Mouse (Mus musculus) layer of hippocampus, adult 2 months (tissue): ENCODE results near the gene Stx16. TPM values are rescaled to one million over a fixed set of nuclear protein-coding genes. Genes with fewer than 3 reads are reported as not detected.

Experiments used
- DNase-seq, 2 experiments: peaks; one replicate each; pipeline ENCODE4 v3.0.0; 2022; ENCODE audit warnings: low spot score in 2 of 2
- H3K27ac ChIP-seq: fragments of 200-600 bp; 2 replicates; pipeline ENCODE4 v1.8.1; 2022
- H3K4me3 ChIP-seq: fragments of 200-600 bp; 2 replicates; pipeline ENCODE4 v1.8.1; 2022; ENCODE audit warnings: mild to moderate bottlenecking
- CTCF ChIP-seq: fragments of 200-600 bp; conservative IDR thresholded peaks from 2 replicates; pipeline ENCODE4 v1.8.1; 2022; ENCODE audit warnings: antibody characterized with exemption, mild to moderate bottlenecking, moderate library complexity
- total RNA-seq, 2 experiments: library from RNA; stranded (reverse); gene quantifications; 2 replicates each; pipeline ENCODE4 v1.2.3; 2021

The Stx16 gene
- total RNA-seq, 2 experiments from 2014 or later: 72.6 to 75.1 TPM

GRCm38 (mm10) chr2:174121411-174121947 lies 45.4 kb downstream of the Stx16 start:
- no peak for TF ChIP-seq CTCF
- Histone ChIP-seq H3K27ac (no peak overlapping the region), H3K4me3 (no peak overlapping the region)
- no peak for DNase-seq

GRCm38 (mm10) chr2:174122331-174122730 lies 46.2 kb downstream of the Stx16 start:
- no peak overlapping the region for H3K27ac ChIP-seq
- no peak for DNase-seq
- no peak for TF ChIP-seq CTCF
- no peak overlapping the region for H3K4me3 ChIP-seq

GRCm38 (mm10) chr2:174123731-174124130 lies 47.6 kb downstream of the Stx16 start:
- DNase-seq: no peak
- no peak overlapping the region for H3K4me3 ChIP-seq
- no peak overlapping the region for H3K27ac ChIP-seq
- no peak for TF ChIP-seq CTCF

GRCm38 (mm10) chr2:174126522-174127375 lies 50.6 kb downstream of the Stx16 start:
- Histone ChIP-seq H3K27ac (no peak overlapping the region), H3K4me3 (peak overlapping the region; percentile 29; the same call in 1 of the 2 replicates)
- peak; percentile 53 to 70 for DNase-seq
- no peak for TF ChIP-seq CTCF

GRCm38 (mm10) chr2:174127376-174127713 lies 51.2 kb downstream of the Stx16 start:
- no peak overlapping the region; the same call in 1 of the 2 replicates for H3K4me3 ChIP-seq
- no peak for TF ChIP-seq CTCF
- no peak for DNase-seq
- no peak overlapping the region for H3K27ac ChIP-seq

- TF ChIP-seq CTCF: no peak
- no peak overlapping the region for H3K27ac ChIP-seq
- no peak for DNase-seq
- no peak overlapping the region for H3K4me3 ChIP-seq
These were observed 52.8 kb downstream of the Stx16 start for GRCm38 (mm10) chr2:174128926-174129325.

- DNase-seq: no peak
- no peak for TF ChIP-seq CTCF
- no peak overlapping the region for H3K27ac ChIP-seq
These were observed 54.5 kb downstream of the Stx16 start for GRCm38 (mm10) chr2:174130468-174131097.

GRCm38 (mm10) chr2:174132413-174132969 lies 56.4 kb downstream of the Stx16 start:
- no peak for TF ChIP-seq CTCF
- DNase-seq: no peak
- no peak overlapping the region for H3K4me3 ChIP-seq
- H3K27ac ChIP-seq: no peak overlapping the region

More at GRCm38 (mm10) chr2:174130468-174131097, 54.5 kb downstream of the Stx16 start:
- no peak overlapping the region for H3K4me3 ChIP-seq

Other genes with a start within 250 kb of the Stx16 start
- gene Npepl1, start 34.0 kb downstream of the Stx16 start, total RNA-seq: 10 to 100 TPM; 12.3 to 14.2 TPM
- gene Gnas, start 208.0 kb downstream of the Stx16 start, total RNA-seq: 1,000 to 10,000 TPM; 1,674 to 1,781 TPM